Mouse (Mus musculus): Measurements from ENCODE around the gene Nmrk2. TPM values are rescaled to one million over a fixed set of nuclear protein-coding genes. Genes with fewer than 3 reads are reported as not detected.

Gene Nmrk2
- 0.08 and 0.10 TPM in 2 replicates for polyA plus RNA-seq (2015; fragmentation: Nextera tagmentation; extraction: Ambion mirVana)

DNA sequence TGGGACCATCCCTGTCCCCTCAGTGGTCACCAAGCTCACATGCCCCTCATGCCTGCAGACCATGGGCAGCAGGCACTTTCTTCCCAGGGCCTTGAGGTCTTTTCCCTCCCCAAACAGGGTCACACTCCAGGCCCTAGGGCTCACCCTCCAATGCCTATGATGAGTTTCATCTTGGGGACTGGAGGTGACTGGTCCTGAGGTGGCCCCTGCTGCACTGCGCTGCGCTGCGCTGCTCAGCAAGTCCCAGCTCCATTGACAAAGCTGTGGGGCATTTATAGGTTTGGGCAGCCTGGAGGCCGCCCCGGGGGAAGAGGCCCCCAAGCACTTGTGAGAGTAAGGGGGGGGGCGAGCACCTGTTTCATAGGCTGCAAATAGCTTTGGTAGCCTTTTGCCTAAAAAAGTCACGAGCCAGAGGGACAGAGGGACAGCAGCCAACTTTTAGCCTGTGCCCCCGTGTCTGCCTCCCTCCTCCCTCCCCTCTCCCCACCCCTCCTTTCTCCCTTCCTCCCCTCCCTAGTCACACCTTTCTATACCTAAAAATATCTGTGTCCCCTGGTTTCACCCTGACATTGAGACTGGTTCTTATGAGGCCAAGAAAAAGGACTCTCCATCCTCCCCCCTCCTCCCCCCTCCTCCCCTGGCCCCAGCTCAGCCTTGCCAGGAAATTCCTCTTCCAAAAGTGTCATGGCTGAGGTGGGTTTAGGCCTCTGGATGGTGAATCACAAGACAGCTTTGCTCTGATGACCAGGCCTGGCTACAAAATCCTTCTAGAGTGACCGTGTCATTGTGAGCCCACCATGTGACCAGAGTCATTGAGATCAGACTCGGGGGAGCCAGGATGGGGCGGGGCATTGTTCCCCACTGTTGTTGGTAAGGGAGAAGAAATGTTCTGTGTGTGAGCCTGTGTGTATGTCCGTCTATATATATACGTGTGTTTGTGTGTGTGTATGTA is at the start of gene Nmrk2:
Gene Nmrk2, minus strand, starts transcription at position 245 of the 952 bp plus-strand sequence.
- H3K4me3 ChIP-seq (ENCODE audit: low read depth, low read length) = no peak within 1 kb of the TSS
- 0 out of 2 replicates have a peak, but pooled peaks cover 2% of the 10 kb centered on the region for H3K4me1 ChIP-seq (replicated peaks; ENCODE audit: control insufficient read depth, insufficient read depth, low read length)
- H3K36me3 ChIP-seq (ENCODE audit: control insufficient read depth, insufficient read depth) = no peaks in the 10 kb centered on the region
- TF ChIP-seq CTCF (IDR thresholded peaks at IDR 0.05; ENCODE audit: low read depth) = no peak
- 62% methylated on average over 13 of the region's 13 CpGs for WGBS
- H3K9ac ChIP-seq (ENCODE audit: low read depth, low read length) = no peak within 1 kb of the TSS
- H3K9me3 ChIP-seq (ENCODE audit: control insufficient read depth) = no peaks in the 10 kb centered on the region
- no peaks in the 10 kb centered on the region for H3K27me3 ChIP-seq (replicated peaks; ENCODE audit: control insufficient read depth, insufficient read depth, low read length)
- no peak within 1 kb of the TSS for H3K4me2 ChIP-seq (replicated peaks; ENCODE audit: low read depth)
- H3K27ac ChIP-seq (ENCODE audit: low read depth, low read length) = no peak within 1 kb of the TSS
- no peak for ATAC-seq

GRCm38 (mm10) chr10:81249442-81249841 is 47.6 kb upstream of the Nmrk2 start:
- H3K36me3 ChIP-seq (ENCODE audit: control insufficient read depth, insufficient read depth) = no peaks in the 10 kb centered on the region
- no peaks in the 10 kb centered on the region for H3K9me3 ChIP-seq (ENCODE audit: control insufficient read depth)
- no peak overlapping the region for H3K4me3 ChIP-seq (ENCODE audit: low read depth, low read length)
- WGBS = 79% methylated on average over 8 of the region's 8 CpGs
- H3K9ac ChIP-seq (ENCODE audit: low read depth, low read length) = no peak overlapping the region
- ATAC-seq = no peak
- no peak for TF ChIP-seq CTCF (IDR thresholded peaks at IDR 0.05; ENCODE audit: low read depth)
- peaks cover 29% of the 10 kb centered on the region for H3K27me3 ChIP-seq (replicated peaks; ENCODE audit: control insufficient read depth, insufficient read depth, low read length)
- H3K27ac ChIP-seq (ENCODE audit: low read depth, low read length) = no peak overlapping the region; the same call in 1 of the 2 replicates
- H3K4me2 ChIP-seq (replicated peaks; ENCODE audit: low read depth) = no peak overlapping the region
- H3K4me1 ChIP-seq (replicated peaks; ENCODE audit: control insufficient read depth, insufficient read depth, low read length) = peaks cover 5% of the 10 kb centered on the region

DNA sequence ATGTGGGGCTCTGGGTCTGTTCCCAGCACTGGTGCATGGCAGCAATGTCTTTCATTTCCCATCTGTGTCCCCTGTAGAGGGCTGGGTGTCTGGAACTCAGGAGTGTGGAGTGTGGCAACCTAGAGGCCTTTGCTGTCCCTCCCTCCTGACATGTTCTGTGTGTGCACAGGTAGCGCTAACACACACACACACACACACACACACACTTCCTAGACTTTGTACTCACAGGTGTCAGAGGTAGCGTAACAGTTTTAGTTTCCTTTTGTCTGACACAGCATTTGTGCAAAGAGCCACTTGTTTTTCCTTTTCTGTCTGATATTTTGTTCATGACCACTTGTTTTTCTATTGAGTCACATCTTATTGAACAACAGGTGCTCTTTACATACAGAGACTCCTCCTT is 46.0 kb upstream of the Nmrk2 start:
- H3K27me3 ChIP-seq (replicated peaks; ENCODE audit: control insufficient read depth, insufficient read depth, low read length) = peaks cover 13% of the 10 kb centered on the region
- H3K4me3 ChIP-seq (ENCODE audit: low read depth, low read length) = no peak overlapping the region
- WGBS = 47% methylated on average over 2 of the region's 2 CpGs
- no peak overlapping the region for H3K9ac ChIP-seq (ENCODE audit: low read depth, low read length)
- H3K4me2 ChIP-seq (replicated peaks; ENCODE audit: low read depth) = no peak overlapping the region
- H3K9me3 ChIP-seq (ENCODE audit: control insufficient read depth) = no peaks in the 10 kb centered on the region
- H3K4me1 ChIP-seq (replicated peaks; ENCODE audit: control insufficient read depth, insufficient read depth, low read length) = peaks cover 5% of the 10 kb centered on the region
- peak; percentile 72 for ATAC-seq
- no peaks in the 10 kb centered on the region for H3K36me3 ChIP-seq (ENCODE audit: control insufficient read depth, insufficient read depth)
- H3K27ac ChIP-seq (ENCODE audit: low read depth, low read length) = peak overlapping the region; percentile 76
- TF ChIP-seq CTCF (IDR thresholded peaks at IDR 0.05; ENCODE audit: low read depth) = no peak

DNA sequence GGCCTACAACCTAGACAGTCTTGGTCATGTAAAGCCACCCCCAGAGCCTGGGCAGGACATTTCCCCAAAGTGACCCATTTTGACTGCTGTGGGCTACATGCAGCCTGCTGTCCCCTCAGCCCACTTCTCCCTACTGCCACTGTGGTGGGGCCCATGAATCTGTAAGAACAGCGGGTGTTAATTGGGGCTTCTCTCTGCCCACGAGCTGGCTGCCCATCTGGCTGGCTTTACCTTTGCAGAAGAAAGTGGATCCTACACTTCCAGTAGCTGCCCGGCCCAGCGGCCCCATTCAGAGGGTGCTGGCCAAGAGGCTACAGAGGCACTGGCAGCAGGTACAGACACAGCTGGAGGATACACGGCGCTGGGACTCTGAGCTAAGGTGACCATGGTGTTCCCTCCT is 43.3 kb upstream of the Nmrk2 start:
- Histone ChIP-seq H3K4me2 (replicated peaks; ENCODE audit: low read depth) (no peak overlapping the region), H3K4me3 (ENCODE audit: low read depth, low read length) (no peak overlapping the region)
- WGBS = 90% methylated on average over 6 of the region's 6 CpGs

GRCm38 (mm10) chr10:81244595-81244994 is 42.7 kb upstream of the Nmrk2 start:
- 10% methylated on average over 17 of the region's 17 CpGs for WGBS
- Histone ChIP-seq H3K27ac (ENCODE audit: low read depth, low read length) (no peak overlapping the region), H3K4me3 (ENCODE audit: low read depth, low read length) (no peak overlapping the region), H3K36me3 (ENCODE audit: control insufficient read depth, insufficient read depth) (no peaks in the 10 kb centered on the region), H3K4me1 (replicated peaks; ENCODE audit: control insufficient read depth, insufficient read depth, low read length) (peaks cover 5% of the 10 kb centered on the region), H3K9me3 (ENCODE audit: control insufficient read depth) (no peaks in the 10 kb centered on the region), H3K27me3 (replicated peaks; ENCODE audit: control insufficient read depth, insufficient read depth, low read length) (peaks cover 11% of the 10 kb centered on the region; the same call in 1 of the 2 replicates), H3K4me2 (replicated peaks; ENCODE audit: low read depth) (peak overlapping the region; percentile 10), H3K9ac (ENCODE audit: low read depth, low read length) (no peak overlapping the region)
- TF ChIP-seq CTCF (IDR thresholded peaks at IDR 0.05; ENCODE audit: low read depth) = peak; percentile 98
- ATAC-seq = peak; percentile 30

More for the DNA sequence above, 43.3 kb upstream of the Nmrk2 start:
- peaks cover 5% of the 10 kb centered on the region for H3K4me1 ChIP-seq (replicated peaks; ENCODE audit: control insufficient read depth, insufficient read depth, low read length)
- H3K27me3 ChIP-seq (replicated peaks; ENCODE audit: control insufficient read depth, insufficient read depth, low read length) = 0 out of 2 replicates have a peak, but pooled peaks cover 6% of the 10 kb centered on the region
- H3K9ac ChIP-seq (ENCODE audit: low read depth, low read length) = no peak overlapping the region
- no peak overlapping the region for H3K27ac ChIP-seq (ENCODE audit: low read depth, low read length)
- no peak for TF ChIP-seq CTCF (IDR thresholded peaks at IDR 0.05; ENCODE audit: low read depth)
- no peaks in the 10 kb centered on the region for H3K36me3 ChIP-seq (ENCODE audit: control insufficient read depth, insufficient read depth)
- no peak for ATAC-seq
- no peaks in the 10 kb centered on the region for H3K9me3 ChIP-seq (ENCODE audit: control insufficient read depth)

GRCm38 (mm10) chr10:81244146-81244545 is 42.3 kb upstream of the Nmrk2 start:
- H3K9ac ChIP-seq (ENCODE audit: low read depth, low read length) = no peak overlapping the region
- no peak overlapping the region for H3K4me3 ChIP-seq (ENCODE audit: low read depth, low read length)
- H3K4me1 ChIP-seq (replicated peaks; ENCODE audit: control insufficient read depth, insufficient read depth, low read length) = peaks cover 5% of the 10 kb centered on the region
- peaks cover 15% of the 10 kb centered on the region; the same call in 1 of the 2 replicates for H3K27me3 ChIP-seq (replicated peaks; ENCODE audit: control insufficient read depth, insufficient read depth, low read length)
- TF ChIP-seq CTCF (IDR thresholded peaks at IDR 0.05; ENCODE audit: low read depth) = no peak
- peak; percentile 7 for ATAC-seq
- no peak overlapping the region for H3K27ac ChIP-seq (ENCODE audit: low read depth, low read length)
- 67% methylated on average over 4 of the region's 4 CpGs for WGBS
- no peaks in the 10 kb centered on the region for H3K36me3 ChIP-seq (ENCODE audit: control insufficient read depth, insufficient read depth)
- H3K4me2 ChIP-seq (replicated peaks; ENCODE audit: low read depth) = peak overlapping the region; percentile 10; the same call in 1 of the 2 replicates
- H3K9me3 ChIP-seq (ENCODE audit: control insufficient read depth) = no peaks in the 10 kb centered on the region
